Mouse (Mus musculus) mouse embryonic stem cell (cell line): ENCODE measurements around the gene Zfp185.

Experiments
- in situ Hi-C, 2 experiments: fragments of 300-500 bp; cut with MboI; formaldehyde crosslinking; loops; 1 replicate in 1 of 2; 3 replicates in 1 of 2; pipeline ENCODE4 v1.14.3; 2019 to 2020; ENCODE audit warnings: low sequenced_read_pairs in 2 of 2, low pct_unique_long_range_greater_than_20kb in 1 of 2, mixed read lengths in 1 of 2; ENCODE audit not compliant: unreplicated experiment in 1 of 2

The Zfp185 gene

DNA sequence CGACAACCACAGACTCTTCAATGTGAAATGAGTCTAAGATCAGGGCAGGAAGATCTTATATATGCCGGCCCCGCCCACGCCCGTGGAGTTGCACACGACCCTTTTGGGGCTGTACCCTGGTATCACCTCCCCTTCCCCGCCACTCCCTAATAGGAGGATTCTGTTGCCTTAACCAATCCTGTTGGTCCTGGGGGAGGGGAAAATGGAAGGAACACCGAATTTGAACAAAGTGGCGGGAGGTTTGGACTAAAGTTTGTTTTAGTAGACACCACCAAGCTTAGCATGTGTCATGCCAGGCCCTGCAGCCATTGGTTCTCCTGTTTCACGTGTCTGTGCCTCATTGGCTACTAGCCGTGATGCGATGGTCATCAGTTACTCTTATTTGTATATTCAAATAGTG is 52.5 kb downstream of the Zfp185 start:
- in situ Hi-C loops = no loop called here

GRCm38 (mm10) chrX:73053860-73054563 is 66.9 kb downstream of the Zfp185 start:
- in situ Hi-C loops = loop anchor here in 1 of 2 experiments (5.0 to 25.0 kb wide), 4 partner anchors 183 to 601 kb away; partner anchors contain the start of genes F8a, Trex2 and Xlr4c

DNA sequence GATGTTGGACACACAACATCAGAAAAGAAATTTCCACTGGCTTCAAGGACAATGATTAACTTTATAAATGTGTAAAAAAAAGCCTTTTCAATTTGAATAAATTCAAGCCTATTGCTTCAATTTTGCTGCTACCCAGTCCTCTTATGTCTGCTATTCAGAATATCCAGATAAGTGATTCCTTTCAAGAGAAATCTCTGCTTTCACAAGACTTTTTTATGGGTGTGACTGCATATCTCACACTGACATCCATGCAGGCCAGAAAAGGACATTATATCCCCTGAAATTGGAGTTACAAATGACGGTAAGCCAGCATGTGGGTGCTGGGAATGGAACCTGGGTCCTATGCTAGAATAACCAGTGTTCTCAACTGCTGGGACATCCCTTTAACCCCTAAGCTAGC is 74.4 kb downstream of the Zfp185 start:
- in situ Hi-C loops = loop anchor here in 1 of 2 experiments (25.0 kb wide), 1 partner anchor 176 kb away; the partner anchor contains the start of genes F8a and Xlr4c

DNA sequence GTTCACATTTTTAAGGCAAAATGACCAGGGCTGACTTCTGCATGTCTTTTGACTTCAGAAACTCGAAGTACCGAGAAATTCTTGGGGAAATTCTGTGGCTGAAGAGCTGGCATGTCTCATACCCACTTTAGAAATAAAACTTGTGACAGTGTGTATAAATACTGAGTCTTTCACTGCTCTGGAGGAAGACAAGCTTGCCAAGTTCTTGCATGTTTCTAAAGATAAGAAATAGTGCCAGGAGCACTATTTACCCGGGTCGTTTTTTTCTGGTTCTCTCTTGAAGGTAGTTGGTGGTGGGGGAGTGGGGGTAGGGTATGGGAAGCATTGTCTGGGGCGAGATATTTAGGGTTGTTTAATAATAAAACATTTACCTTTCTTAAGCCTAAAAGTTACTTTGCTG is 75.2 kb downstream of the Zfp185 start:
- in situ Hi-C loops = loop anchor here in 1 of 2 experiments (25.0 kb wide), 1 partner anchor 175 kb away; the partner anchor contains the start of genes F8a and Xlr4c

DNA sequence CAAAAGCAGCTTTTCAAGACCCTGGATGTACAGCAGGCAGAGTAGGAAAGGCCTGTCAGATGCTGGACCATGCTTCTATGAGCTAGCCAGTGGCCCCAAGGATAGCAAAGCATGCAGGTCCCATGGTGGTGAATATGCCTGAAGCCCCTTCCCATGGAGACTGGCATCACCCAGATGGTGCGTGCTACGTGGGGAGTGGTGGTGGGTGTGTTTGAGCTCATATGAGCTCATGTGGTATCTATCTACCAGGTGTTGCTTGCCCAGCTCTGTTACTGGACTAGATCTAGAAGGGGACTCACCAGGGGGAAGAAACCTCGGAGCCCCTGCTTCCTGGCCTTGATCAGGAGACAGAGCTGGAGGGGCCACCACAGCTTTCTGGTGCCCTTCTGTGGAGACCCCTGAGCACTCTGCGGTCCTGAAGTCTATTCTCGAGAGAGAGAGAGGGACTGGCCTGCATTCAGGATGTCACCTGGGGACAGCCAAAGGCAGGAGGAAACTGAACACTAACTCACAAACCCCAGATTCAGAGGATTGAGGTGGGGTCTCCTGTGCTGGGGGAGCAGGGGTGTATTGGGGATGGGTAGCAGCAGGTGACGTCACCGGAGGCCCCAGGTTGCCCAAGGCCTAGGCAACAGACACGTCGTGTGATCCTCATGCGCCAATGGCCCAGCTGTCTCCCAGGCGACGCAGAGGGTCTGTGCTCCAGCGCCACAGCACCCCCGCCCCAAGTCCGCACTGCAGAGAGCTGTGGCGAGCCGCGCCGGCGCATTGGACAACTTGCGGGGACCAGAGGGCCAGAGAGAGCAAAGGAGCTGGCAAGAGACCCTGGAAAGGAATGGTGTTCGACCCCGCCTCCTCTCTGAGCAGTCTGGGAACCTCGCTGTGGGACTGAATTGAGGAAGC is 76.6 kb downstream of the Zfp185 start:
- in situ Hi-C loops = loop anchor here in 1 of 2 experiments (25.0 kb wide), 1 partner anchor 174 kb away; the partner anchor contains the start of genes F8a and Xlr4c

DNA sequence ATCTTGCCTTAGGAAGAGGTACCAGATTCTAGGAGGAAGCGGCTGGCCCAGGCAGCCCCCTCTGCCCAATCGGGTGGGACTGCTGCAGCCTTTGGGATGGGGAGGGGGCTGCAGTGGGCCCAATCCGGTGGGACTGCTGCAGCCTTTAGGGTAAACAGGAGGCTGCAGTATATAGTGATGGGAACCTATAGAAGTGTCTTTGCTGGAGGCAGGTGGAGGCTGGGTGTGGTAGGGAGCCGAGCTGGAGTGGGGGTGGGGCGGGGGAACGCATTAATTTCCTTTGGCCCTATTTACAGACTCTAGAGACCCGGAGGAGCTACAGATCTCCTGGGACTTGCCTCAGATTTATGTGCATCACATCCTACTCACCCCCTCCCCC is 77.3 kb downstream of the Zfp185 start, which contains the start of gene Pnma3:
Gene Pnma3, plus strand, starts transcription at position 373 of the 379 bp plus-strand sequence.
- in situ Hi-C loops = loop anchor here in 1 of 2 experiments (25.0 kb wide), 1 partner anchor 173 kb away; the partner anchor contains the start of genes F8a and Xlr4c

- in situ Hi-C loops = loop anchor here in 1 of 2 experiments (25.0 kb wide), 1 partner anchor 170 kb away; the partner anchor contains the start of genes F8a and Xlr4c
These were observed 79.7 kb downstream of the Zfp185 start for GRCm38 (mm10) chrX:73066765-73067312.
